Mouse (Mus musculus) heart, adult 2 months (tissue): Measurements from ENCODE around the gene Dph7. TPM values are rescaled to one million over a fixed set of nuclear protein-coding genes. Genes with fewer than 3 reads are reported as not detected.
A peak's percentile ranks its signal among the peaks of the same experiment; 100 is the strongest.

Experiments used
- DNase-seq, 2 experiments: peaks; one replicate each; pipeline ENCODE4 v3.0.0; 2021
- H3K27ac ChIP-seq: fragments of 200-600 bp; 2 replicates; pipeline ENCODE4 v1.8.1; 2022
- H3K27me3 ChIP-seq: fragments of 200-500 bp; 2 replicates; pipeline ENCODE4 v1.6.1; 2012; ENCODE audit warnings: mild to moderate bottlenecking, low read length, inconsistent platforms, mixed read lengths; ENCODE audit not compliant: control insufficient read depth, insufficient read depth
- H3K36me3 ChIP-seq: fragments of 200-500 bp; 2 replicates; pipeline ENCODE4 v1.6.1; 2012; ENCODE audit warnings: low read length, inconsistent platforms; ENCODE audit not compliant: control insufficient read depth, insufficient read depth
- H3K4me1 ChIP-seq: fragments of 200-500 bp; 2 replicates; pipeline ENCODE4 v1.6.1; 2011; ENCODE audit warnings: low read length; ENCODE audit not compliant: control insufficient read depth, insufficient read depth
- H3K4me3 ChIP-seq: fragments of 200-600 bp; 2 replicates; pipeline ENCODE4 v1.8.1; 2022
- H3K79me2 ChIP-seq: fragments of 200-500 bp; replicated peaks from 2 replicates; pipeline ENCODE4 v1.6.1; 2012; ENCODE audit warnings: mild to moderate bottlenecking, inconsistent platforms, low read length, moderate library complexity, mixed read lengths; ENCODE audit not compliant: control insufficient read depth, insufficient read depth
- H3K9ac ChIP-seq: fragments of 200-500 bp; 2 replicates; pipeline ENCODE4 v1.6.1; 2012; ENCODE audit warnings: low read depth, mild to moderate bottlenecking, control low read depth, inconsistent platforms, low read length, mixed read lengths
- CTCF ChIP-seq: fragments of 200-600 bp; IDR thresholded peaks from 2 replicates; pipeline ENCODE4 v1.8.1; 2022; ENCODE audit warnings: antibody characterized with exemption, mild to moderate bottlenecking, moderate library complexity
- EP300 ChIP-seq: fragments of 200-500 bp; IDR thresholded peaks from 2 replicates; pipeline ENCODE4 v1.6.1; 2011; ENCODE audit warnings: low read depth, low read length, control low read depth; ENCODE audit not compliant: insufficient read depth
- POLR2A ChIP-seq: fragments of 200-500 bp; IDR thresholded peaks from 2 replicates; pipeline ENCODE4 v1.6.1; 2011; ENCODE audit warnings: mild to moderate bottlenecking, low read depth, low read length, control low read depth; ENCODE audit not compliant: insufficient read depth
- WGBS: fragments of 180-500 bp; shearing (Covaris S2); methylation state at CpG from one replicate; pipeline ENCODE4 v1.1.7; 2018; 5-methylcytosine and 5-hydroxymethylcytosine counted together
- intact Hi-C: fragments of 180-260 bp; cut with DNase I; formaldehyde crosslinking; loops from one replicate; pipeline ENCODE4 v1.15.1; 2025
- microRNA-seq, 2 experiments: library from miRNA; unstranded; fragments of <30 nt; microRNA quantifications; one replicate each; pipeline ENCODE4 v1.2.0; 2021
- polyA plus RNA-seq: library from polyadenylated mRNA; depleted of rRNA; stranded (reverse); fragments of >200 nt; gene quantifications from 2 replicates; pipeline ENCODE4 v1.2.3, GENCODE M21; 2012; rRNA removed
- total RNA-seq, 2 experiments: library from RNA; stranded (reverse); gene quantifications; 2 replicates each; pipeline ENCODE4 v1.2.3; 2021

The Dph7 gene
- total and polyA plus RNA-seq, 3 experiments: 4.0 to 6.9 (median 4.4) TPM

DNA sequence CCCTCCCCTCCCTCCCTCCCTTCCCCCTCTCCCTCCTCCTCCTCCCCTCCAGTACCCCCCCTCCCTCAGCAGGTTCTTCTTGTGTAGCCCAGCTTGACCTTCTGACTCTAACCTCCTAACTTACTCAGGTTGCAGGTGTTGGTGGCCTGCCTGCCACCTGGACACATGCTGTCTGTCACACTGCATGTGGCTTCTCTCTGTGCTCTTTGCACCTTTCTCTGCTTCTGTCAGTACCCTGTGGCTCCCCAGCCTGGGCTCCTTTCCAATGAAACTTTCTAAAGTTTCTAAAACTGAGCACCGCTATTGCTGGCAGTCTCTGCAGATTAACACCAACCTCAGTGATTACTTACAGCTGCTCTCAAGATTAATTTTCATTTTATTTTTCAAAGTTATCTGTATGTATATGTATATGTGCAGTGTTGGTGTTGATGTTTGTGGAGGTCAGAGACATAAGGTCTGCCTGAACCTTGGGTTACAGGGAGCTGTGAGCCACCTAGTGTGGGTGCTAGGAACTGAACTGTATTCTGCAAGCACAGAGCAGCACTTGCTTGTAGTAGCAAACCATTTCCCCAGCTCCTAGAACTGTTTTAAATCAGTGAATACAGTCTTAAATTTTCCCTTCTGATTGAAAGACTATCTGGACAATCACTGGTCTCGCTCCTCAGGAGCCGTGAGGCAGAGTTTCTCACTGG lies 38.5 kb downstream of the Dph7 start:
- 68% methylated on average over 3 of the region's 3 CpGs for WGBS
- no peak overlapping the region for H3K9ac ChIP-seq
- DNase-seq: no peak
- TF ChIP-seq POLR2A (no peak), CTCF (peak; percentile 75)
- no peaks in the 10 kb centered on the region for H3K4me1 ChIP-seq
- H3K27ac ChIP-seq: no peak overlapping the region
- H3K27me3 ChIP-seq: no peaks in the 10 kb centered on the region
- no peaks in the 10 kb centered on the region for H3K79me2 ChIP-seq
- intact Hi-C loops: no loop called here
- H3K36me3 ChIP-seq: no peaks in the 10 kb centered on the region
- no peak overlapping the region for H3K4me3 ChIP-seq

GRCm38 (mm10) chr2:25003946-25004786 lies 42.0 kb downstream of the Dph7 start:
- H3K27me3 ChIP-seq: no peaks in the 10 kb centered on the region
- intact Hi-C loops: no loop called here
- no peak overlapping the region for H3K9ac ChIP-seq
- no peaks in the 10 kb centered on the region for H3K79me2 ChIP-seq
- no peaks in the 10 kb centered on the region for H3K4me1 ChIP-seq
- no peak overlapping the region for H3K27ac ChIP-seq
- no peak for DNase-seq
- H3K36me3 ChIP-seq: no peaks in the 10 kb centered on the region
- no peak overlapping the region for H3K4me3 ChIP-seq
- WGBS: 83% methylated on average over 9 of the region's 9 CpGs
- TF ChIP-seq POLR2A (no peak), CTCF (no peak), EP300 (no peak)

DNA sequence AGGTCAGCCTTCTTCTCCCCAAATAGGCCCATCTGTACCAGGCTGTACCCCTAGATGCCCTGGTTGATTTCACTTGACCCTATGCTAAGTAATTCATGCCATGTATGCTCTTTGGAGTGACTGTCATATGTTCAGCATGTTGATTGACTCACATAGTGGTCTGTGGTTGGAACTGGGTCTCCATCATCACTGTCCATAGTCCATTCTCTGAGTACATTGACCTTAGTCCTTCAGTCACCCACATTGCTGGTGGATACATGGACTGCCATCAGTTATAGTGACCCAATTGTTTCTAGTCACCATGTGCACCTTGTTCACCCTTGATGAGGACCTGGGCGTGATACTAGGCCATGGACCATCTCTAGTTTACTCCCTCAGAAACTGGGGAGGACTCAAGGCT lies 44.6 kb downstream of the Dph7 start:
- Histone ChIP-seq H3K4me3 (no peak overlapping the region), H3K79me2 (no peaks in the 10 kb centered on the region), H3K27ac (no peak overlapping the region), H3K4me1 (no peaks in the 10 kb centered on the region), H3K9ac (no peak overlapping the region), H3K36me3 (no peaks in the 10 kb centered on the region), H3K27me3 (no peaks in the 10 kb centered on the region)
- 92% methylated on average over 1 of the region's 1 CpGs for WGBS
- DNase-seq: no peak
- TF ChIP-seq CTCF (no peak), EP300 (no peak), POLR2A (no peak)
- intact Hi-C loops: no loop called here

DNA sequence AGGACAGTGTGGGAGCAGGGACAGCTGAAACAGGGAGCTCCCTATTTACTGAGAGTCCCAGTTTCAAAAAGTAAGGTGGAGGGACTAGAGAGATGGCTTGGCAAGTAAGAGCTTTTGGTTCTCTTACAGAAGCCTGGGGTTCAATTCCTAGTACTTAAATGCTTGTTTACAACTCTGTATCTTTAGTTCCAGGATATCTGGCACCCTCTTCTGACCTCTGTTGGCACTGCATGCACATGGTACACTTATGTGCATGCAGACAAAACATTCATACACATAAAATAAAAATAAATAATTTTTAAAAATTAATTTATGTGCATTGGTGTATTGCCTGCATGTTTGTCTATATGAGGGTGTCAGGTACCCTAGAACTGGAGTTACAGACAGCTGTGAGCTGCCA lies 46.0 kb downstream of the Dph7 start:
- Histone ChIP-seq H3K4me3 (no peak overlapping the region), H3K79me2 (no peaks in the 10 kb centered on the region), H3K27ac (no peak overlapping the region), H3K9ac (no peak overlapping the region), H3K4me1 (no peaks in the 10 kb centered on the region), H3K36me3 (no peaks in the 10 kb centered on the region), H3K27me3 (no peaks in the 10 kb centered on the region)
- DNase-seq: no peak
- no peak for TF ChIP-seq EP300
- TF ChIP-seq CTCF: peak; percentile 39
- TF ChIP-seq POLR2A: no peak
- intact Hi-C loops: no loop called here

Small RNA genes within 50 kb of the gene (microRNA-seq; reads per million reads assigned to microRNA genes)
- 0 reads per million in 2 experiments for gene Gm22875

Other genes starting within 250 kb of the Dph7 start
- under 1 TPM; 0.05 to 0.09 TPM for gene Cacna1b, start 199.2 kb upstream of the Dph7 start, total RNA-seq
- 0.12 and 0.25 TPM in 2 replicates for gene Cacna1b, start 199.2 kb upstream of the Dph7 start, polyA plus RNA-seq
- gene Ehmt1, start 42.8 kb upstream of the Dph7 start, total RNA-seq: 10 to 100 TPM; 29.8 to 33.2 TPM
- 27.0 and 47.8 TPM in 2 replicates for gene Ehmt1, start 42.8 kb upstream of the Dph7 start, polyA plus RNA-seq
- 1 to 10 TPM; 4.5 to 5.7 TPM for gene Arrdc1, start 27.1 kb upstream of the Dph7 start, total RNA-seq
- 21.8 and 27.1 TPM in 2 replicates for gene Arrdc1, start 27.1 kb upstream of the Dph7 start, polyA plus RNA-seq
- gene Zmynd19, start 12.6 kb upstream of the Dph7 start, total RNA-seq: 10 to 100 TPM; 16.7 to 17.5 TPM
- gene Zmynd19, start 12.6 kb upstream of the Dph7 start, polyA plus RNA-seq: 6.4 and 10.0 TPM in 2 replicates
- 10 to 100 TPM; 80.9 to 97.0 TPM for gene Mrpl41, start 12.7 kb downstream of the Dph7 start, total RNA-seq
- gene Mrpl41, start 12.7 kb downstream of the Dph7 start, polyA plus RNA-seq: 82.0 and 90.0 TPM in 2 replicates
- 10 to 100 TPM; 22.4 to 29.7 TPM for gene Pnpla7, start 13.6 kb downstream of the Dph7 start, total RNA-seq
- gene Pnpla7, start 13.6 kb downstream of the Dph7 start, polyA plus RNA-seq: 16.5 and 16.9 TPM in 2 replicates
- gene Nsmf, start 92.0 kb downstream of the Dph7 start, total RNA-seq: 10 to 100 TPM; 12.4 to 13.3 TPM
- 46.9 and 49.8 TPM in 2 replicates for gene Nsmf, start 92.0 kb downstream of the Dph7 start, polyA plus RNA-seq
- not detected for gene Entpd8, start 117.9 kb downstream of the Dph7 start, total RNA-seq
- gene Entpd8, start 117.9 kb downstream of the Dph7 start, polyA plus RNA-seq: not detected in 2 replicates
- gene Noxa1, start 132.7 kb downstream of the Dph7 start, total RNA-seq: not detected
- not detected in 2 replicates for gene Noxa1, start 132.7 kb downstream of the Dph7 start, polyA plus RNA-seq
- 1 to 10 TPM; 6.2 to 7.4 TPM for gene Nrarp, start 218.4 kb downstream of the Dph7 start, total RNA-seq
- 10.2 and 11.2 TPM in 2 replicates for gene Nrarp, start 218.4 kb downstream of the Dph7 start, polyA plus RNA-seq
- 1 to 10 TPM; 4.3 to 4.9 TPM for gene Tor4a, start 234.5 kb downstream of the Dph7 start, total RNA-seq
- 6.8 and 9.4 TPM in 2 replicates for gene Tor4a, start 234.5 kb downstream of the Dph7 start, polyA plus RNA-seq
- 10 to 100 TPM; 37.4 TPM for gene Nelfb, start 249.1 kb downstream of the Dph7 start, total RNA-seq
- 47.0 and 86.7 TPM in 2 replicates for gene Nelfb, start 249.1 kb downstream of the Dph7 start, polyA plus RNA-seq